Mouse (Mus musculus): ENCODE results near the gene Slc44a4.
"Not testable (repeated sequence)": the region's sequence is repeated elsewhere in the genome, so short reads cannot be mapped to it uniquely, and the experiment has no call there.

The Slc44a4 gene

DNA sequence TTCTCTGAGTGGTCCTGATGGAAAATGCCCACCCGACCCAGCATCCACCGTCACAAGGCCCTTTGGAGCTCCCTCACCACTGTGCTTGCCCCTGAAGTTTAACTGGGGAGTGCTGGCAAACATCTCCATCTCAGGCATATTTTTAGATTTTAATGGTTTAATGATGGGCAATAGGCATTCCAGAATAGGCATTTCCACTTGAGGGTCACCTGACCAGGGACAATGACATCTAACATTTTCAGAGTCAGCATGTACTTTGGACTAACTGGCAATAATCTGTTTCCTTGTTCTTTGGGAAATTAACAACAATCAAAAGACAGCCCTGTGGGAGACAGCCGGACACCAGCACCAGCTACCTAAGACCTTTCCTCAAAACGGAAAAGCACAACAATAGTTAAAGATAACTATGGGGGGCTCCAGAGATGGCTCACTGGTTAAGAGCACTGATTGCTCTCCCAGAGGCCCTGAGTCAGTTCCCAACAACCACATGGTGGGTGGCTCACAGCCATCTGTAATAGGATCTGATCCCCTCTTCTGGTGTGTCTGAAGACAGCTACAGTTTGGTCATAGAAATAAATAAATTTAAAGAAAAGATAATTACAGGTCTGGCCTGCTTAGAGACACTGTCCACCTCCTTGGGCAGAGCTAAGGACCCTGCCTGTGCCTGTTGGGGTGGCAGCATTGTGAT is 29.0 kb downstream of the Slc44a4 start:
- DNase-seq (ENCODE audit: low spot score in 2 of 2): no peak

DNA sequence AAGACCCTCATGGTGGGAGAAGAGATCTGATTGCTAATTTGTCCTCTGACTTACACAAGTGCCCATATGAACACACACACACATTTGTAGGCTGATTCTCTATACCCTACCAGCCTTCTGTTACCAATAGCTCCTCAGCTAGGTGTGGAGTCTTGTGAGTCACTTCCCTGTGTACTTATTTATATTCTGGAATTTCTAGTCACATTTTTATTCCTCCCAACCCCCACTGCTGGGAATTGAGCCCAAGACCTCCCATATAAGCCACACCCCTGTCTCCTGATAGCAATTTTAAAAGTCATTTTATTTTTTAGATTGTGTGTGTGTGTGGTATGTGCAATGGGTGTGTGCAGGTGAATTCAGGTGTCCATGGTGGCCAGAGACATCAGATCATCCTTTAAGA is 30.1 kb downstream of the Slc44a4 start:
- DNase-seq (ENCODE audit: low spot score in 2 of 2): no peak

DNA sequence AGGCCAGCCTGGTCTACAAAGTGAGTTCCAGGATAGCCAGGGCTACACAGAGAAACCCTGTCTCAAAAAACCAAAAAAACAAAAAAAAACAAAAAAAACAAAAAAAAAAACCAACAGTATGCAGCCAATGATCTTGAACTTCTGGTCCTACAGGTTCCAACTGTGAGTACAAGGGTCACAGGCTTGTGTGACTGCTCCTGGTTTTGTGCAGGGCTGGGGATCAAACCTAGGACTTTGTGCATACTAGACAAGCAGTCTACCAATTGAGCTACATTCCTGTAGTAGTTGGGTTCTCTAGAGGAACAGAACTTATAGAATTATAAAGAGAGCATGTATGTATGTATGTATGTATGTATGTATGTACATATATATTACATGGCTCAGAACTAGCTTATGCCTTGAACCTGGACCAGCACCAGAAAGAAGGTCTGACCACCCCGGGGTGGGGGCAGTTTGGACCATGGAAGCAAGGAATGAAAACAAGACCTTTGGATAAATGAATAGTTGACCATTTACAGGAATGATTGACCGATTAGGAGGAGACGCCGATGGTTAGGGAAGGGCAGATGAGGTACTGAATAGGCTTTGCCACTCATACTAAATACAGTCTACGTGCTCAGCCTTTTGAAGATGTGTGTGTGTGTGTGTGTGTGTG is 32.3 kb downstream of the Slc44a4 start:
- DNase-seq (ENCODE audit: low spot score in 2 of 2): no peak

DNA sequence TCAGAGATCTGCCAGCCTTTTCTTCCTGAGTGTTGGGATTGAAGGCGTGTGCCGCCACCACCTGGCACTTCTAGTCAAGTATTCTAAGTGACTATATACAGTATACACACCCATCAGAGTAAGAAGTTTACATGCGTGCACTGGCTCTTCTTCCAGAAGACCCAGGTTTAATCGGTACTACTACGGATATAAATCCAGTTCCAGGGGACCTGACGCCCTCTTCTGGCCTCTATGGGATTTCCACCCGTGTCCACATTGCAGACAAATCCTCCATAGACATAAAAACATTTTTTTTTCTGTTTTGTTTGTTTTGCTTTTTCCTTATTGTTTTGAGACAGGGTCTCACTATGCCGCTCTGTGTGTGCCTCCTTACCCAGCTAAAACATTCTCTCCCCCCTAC is 33.3 kb downstream of the Slc44a4 start:
- DNase-seq (ENCODE audit: low spot score in 2 of 2): no peak

DNA sequence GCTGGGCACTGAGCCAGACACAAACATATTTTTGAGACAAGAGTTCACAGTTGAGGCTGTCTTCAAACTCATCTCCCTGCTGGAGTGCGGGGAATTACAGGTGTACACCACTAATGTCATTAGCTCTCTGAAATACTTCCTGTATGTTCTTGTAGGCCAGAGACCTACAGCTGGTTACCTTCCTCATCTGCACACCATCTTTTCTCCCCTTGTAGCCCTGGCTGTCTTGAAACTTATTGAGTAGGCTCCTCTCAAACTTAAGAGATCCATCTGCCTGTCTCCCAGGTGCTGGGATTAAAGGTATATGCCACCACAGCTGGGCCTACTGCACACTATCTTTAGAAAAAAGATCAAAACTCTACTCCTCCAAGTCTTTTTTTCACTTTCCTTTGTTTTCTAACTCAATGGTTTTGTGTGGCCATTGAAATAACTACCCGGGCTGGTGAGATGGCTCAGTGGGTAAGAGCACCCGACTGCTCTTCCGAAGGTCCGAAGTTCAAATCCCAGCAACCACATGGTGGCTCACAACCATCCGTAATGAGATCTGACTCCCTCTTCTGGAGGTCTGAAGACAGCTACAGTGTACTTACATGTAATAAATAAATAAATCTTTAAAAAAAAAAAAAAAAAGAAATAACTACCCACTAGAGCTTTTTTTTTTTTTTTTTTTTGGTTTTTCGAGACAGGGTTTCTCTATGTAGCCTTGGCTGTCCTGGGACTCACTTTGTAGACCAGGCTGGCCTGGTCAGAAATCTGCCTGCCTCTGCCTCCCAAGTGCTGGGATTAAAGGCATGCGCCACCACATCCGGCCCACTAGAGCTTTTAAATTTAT is 34.7 kb downstream of the Slc44a4 start:
- not testable (repeated sequence) for DNase-seq (ENCODE audit: low spot score in 2 of 2)

DNA sequence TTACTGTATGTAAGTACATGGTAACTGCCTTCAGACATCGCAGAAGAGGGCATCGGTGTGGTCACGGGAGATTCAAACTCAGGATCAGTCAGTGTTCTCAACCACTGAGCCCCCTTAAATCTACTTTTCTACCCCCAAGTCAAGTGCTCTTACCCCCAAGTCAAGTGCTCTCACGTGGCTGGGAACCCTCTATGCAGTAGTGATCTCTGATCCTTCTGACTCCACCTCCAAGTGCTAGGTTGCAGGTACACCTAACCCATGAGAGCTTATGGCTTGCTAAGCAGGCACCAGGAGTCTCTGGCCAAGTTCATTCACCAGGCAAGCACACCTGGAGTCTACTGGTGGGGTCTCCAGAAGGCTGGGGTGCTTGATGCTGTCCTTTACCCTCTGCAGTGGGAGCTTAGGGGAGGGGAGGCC is 35.3 kb downstream of the Slc44a4 start:
- DNase-seq (ENCODE audit: low spot score in 2 of 2): no peak

DNA sequence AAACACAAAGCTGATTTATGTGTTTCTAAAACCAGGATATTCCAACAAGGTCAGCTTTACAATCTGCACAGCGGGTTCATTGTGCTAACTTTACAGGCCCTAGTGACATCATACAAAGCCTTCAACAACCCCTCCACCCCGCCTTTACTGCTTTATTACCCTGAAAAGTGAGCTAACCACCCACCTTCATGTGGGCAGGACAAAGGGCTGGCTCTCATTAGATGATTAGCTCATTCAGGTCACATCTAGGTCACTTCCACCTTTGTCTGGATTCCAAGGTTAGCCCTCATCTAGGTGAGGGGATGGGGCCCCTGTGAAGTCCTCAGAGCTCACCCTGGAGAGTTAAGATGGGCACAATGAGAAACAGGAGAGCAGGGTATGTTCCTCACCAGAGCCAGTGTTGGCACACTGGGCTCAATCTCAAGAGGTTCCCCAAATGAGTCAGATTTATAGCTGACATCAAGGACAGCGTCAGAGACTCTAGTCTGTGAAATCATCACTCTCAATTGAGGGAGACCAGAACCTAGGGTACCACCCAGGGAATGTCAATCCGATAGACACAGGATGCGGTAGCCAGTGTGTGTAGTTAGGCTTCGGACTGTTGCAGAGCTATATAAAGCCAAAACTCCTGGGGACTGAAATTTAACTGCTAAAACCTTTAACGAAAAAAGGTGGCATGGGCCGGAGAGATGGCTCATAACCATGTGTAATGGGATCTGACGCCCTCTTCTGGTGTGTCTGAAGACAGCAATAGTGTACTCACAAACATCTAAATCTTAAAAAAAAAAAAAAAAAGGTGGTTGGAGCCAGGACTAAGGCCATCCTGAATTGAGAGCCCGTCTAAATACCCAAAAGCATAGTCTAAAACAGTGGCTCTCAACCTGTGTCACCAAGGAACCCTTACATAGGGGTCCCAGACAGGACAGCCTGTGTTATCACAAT is 36.5 kb downstream of the Slc44a4 start:
- DNase-seq (ENCODE audit: low spot score in 2 of 2): no peak

DNA sequence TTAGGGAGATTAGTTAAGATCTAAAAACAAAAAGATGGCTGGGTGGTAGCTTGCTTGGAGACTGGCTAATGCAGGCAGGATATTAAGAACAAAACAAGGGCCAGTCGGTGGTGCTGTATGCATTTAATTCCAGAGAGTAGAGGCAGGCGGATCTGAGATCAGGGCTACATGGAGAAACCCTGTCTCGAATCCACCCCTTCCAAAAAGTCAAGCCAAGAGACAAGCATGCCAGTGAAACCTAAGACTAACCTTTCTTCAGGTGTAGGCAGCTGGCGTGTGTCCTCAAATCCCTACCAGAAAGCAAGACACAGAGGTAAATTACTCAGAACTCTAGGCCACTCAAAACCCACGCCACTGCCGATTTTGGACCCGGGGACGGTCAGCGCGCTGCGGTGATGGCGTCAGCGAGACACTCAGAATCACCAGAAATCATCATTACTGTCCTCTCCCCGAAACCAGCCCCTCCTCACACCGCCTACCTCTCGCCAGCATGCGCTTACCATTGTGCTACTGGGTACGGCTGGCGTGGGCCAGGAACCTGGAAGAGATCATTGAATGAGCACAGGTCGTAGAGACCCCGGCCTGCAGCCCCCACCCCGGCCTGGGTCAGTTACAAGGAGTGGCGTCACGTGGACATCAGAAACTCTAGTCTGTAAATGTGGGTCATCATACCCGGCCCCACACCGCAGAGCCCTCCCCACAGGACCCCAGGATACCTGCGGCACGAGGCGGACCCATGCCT is 37.5 kb downstream of the Slc44a4 start:
- DNase-seq (ENCODE audit: low spot score in 2 of 2): no peak

DNA sequence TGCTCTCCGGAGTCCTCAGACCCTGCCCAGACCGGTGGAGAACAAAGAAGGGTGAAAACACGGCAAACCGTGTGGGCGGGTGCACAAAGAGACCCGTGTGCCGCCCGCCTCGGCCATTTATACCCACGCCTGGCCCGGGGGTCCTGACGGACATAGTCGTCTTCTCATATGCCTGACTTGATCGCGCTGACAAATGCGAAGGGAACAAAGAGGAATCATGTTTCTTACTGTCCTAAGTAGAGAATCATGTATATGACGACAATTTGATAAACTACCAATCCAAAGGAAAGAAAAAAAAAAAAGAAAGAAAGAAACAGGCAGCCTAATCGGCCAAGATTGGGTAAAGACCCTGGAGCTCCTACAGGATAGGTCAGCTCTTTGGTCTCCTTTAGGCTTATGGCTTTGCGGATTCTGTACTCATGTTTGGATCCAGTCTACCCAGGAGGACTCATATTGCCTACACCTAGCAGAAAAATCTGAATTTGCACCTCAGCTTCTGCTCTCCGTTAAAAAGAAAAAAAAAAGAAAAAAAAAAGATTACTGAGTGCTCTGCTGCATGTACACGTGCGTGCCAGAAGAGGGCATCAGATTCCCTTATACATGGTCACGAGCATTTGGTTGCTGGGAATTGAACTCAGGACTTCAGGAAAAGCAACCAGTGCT is 38.2 kb downstream of the Slc44a4 start:
- DNase-seq (ENCODE audit: low spot score in 2 of 2): peak; percentile 70 to 80

DNA sequence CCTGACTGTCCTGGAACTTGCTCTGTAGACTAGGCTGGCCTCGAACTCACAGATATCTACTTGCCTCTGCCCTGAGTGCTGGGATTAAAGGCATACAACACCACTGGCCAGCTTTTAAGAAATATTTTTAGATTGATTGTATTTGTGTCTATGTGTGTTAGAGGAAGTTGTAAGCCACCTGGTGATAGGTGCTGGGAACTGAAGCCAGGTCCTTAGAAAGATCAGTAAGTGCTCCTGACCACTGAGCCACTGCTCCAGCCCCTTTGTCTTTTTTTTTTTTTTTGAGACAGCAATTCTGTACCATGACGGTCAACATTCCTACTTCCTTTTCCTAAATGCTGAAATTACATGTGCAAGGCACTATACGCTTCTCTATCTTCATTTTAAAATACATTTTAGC is 39.0 kb downstream of the Slc44a4 start:
- DNase-seq (ENCODE audit: low spot score in 2 of 2): no peak

DNA sequence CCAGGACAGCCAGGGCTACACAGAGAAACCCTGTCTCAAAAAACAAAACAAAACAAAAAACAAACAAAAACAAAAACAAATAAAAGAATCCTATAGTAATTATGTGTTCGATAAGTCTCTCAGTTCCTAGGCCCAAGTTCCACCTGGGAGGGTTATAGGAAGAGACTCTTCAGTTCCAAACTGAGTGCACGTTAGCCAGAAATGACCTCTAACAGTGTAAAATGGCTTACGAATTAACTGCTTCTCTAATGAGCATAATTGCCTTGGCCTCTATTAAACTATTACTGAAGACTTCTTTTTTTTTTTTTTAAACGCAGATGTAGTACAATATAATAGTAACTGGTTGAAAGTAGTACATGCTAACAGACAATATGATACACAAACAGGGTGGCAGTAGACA is 39.6 kb downstream of the Slc44a4 start:
- no peak for DNase-seq (ENCODE audit: low spot score in 2 of 2)

DNA sequence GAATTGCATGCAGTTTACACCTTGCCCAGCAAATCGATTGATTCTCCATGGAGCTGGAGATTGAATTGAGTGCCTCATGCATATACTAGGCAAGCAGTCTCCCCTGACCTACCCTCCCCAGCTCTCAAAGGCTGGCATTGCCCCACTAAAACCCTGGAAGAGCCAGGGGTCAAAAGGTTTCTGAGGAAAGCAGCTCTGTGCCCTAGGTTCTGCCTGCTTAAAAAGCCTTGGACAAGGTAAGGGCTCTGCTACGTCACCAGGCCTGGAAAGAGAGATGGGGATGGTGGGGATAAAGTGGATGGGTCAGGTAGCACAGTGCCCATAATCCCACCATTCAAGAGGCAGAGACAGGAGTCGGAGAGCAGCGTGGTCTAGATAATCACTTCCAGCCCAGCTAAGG is 40.6 kb downstream of the Slc44a4 start:
- no peak for DNase-seq (ENCODE audit: low spot score in 2 of 2)

DNA sequence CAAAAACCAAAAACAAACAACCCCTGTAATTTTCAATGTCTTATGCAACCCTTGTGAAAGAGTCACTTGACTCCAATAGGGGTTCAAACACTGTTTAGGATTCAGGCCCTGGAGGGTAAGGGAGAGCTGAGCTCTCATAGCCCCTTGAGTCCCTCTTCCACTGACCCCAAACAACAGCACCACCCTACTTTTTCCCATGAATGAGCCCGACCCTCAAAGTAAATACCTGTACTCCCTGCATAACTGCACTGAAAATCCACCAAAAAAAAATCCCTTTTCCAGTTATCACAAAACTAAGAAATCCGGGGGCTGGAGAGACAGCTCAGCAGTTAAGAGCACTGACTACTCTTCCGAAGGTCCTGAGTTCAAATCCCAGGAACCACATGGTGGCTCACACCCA is 41.6 kb downstream of the Slc44a4 start:
- DNase-seq (ENCODE audit: low spot score in 2 of 2): no peak

DNA sequence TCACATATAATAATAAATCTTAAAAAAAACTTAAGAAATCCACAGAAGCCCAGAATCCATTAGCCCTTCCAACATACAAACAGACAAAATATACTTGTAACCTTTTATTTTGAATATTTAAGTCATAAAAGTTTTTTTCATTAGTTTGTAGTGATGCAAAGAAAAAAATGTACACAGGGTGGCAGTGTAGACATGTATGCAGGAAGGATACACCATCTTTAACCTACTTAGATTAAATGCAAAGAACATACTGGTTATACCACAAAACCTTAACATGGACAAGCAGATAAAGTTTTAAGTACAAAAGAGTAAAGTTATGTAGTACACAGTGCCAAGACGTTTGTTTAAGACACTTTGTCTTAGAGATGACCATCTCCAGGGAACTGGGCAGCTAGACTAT is 42.1 kb downstream of the Slc44a4 start:
- no peak for DNase-seq (ENCODE audit: low spot score in 2 of 2)

DNA sequence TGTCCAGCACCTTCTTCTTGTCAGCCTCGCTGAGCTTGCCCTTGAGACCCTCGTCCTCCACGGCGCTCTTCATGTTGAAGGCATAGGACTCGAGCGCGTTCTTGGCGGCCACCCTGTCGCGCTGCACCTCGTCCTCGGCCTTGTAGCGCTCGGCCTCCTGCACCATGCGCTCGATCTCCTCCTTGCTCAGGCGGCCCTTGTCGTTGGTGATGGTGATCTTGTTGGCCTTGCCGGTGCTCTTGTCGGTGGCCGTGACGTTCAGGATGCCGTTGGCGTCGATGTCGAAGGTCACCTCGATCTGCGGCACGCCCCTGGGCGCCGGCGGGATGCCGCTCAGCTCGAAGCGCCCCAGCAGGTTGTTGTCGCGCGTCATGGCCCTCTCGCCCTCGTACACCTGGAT is 43.0 kb downstream of the Slc44a4 start:
- DNase-seq (ENCODE audit: low spot score in 2 of 2): not testable (repeated sequence)

DNA sequence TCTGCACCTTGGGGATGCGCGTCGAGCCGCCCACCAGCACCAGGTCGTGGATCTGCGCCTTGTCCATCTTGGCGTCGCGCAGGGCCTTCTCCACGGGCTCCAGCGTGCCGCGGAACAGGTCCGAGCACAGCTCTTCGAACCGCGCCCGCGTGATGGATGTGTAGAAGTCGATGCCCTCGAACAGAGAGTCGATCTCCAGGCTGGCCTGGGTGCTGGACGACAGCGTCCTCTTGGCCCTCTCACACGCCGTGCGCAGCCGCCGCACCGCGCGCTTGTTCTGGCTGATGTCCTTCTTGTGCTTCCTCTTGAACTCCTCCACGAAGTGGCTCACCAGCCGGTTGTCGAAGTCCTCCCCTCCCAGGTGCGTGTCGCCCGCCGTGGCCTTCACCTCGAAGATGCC is 43.7 kb downstream of the Slc44a4 start:
- not testable (repeated sequence) for DNase-seq (ENCODE audit: low spot score in 2 of 2)

DNA sequence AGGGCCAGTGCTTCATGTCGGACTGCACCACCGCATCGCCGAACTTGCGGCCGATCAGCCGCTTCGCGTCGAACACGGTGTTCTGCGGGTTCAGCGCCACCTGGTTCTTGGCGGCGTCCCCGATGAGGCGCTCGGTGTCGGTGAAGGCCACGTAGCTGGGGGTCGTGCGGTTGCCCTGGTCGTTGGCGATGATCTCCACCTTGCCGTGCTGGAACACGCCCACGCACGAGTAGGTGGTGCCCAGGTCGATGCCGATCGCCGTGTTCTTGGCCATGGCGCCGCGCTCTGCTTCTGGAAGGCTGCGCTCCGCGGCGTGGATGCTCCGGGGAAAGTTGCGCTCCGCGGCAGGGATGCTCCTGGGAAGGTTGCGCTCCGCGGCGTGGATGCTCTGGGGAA is 44.5 kb downstream of the Slc44a4 start:
- not testable (repeated sequence) for DNase-seq (ENCODE audit: low spot score in 2 of 2)

DNA sequence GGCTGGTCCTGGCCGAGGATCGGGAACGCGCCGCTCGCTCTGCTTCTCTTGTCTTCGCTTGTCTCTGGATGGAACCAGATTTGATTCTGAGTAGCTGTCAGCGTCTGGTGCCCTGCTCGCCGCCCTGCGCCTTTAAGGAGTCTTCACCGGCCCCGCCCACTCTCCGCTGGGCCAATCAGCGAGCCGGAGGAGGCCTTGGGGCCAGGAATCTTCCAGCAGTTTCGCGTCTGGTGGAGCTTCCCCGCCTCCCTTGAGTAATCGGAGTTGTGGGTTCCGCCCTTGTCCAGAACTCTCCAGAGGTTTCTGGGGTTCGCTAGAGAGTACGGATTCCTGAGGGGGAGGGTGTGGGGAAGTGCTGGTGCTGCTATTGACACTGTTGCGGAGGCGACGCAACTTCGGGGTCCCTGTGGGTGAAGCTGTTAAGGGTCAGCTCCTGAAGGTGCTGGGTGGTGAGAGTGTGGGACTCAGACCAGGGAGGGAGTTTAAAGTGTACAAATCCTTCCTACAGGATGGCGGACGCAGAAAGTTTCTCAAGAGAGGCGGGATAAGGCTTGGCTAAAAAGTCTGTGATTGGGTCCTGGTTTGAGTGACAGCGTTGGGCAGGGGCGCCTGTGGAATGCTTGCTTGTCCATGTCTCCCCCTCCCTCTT is 45.0 kb downstream of the Slc44a4 start, which contains the start of gene Hspa1b:
Gene Hspa1b, minus strand, starts transcription at position 109 of the 649 bp plus-strand sequence.
- peak; percentile 76 to 77 for DNase-seq (ENCODE audit: low spot score in 2 of 2)

DNA sequence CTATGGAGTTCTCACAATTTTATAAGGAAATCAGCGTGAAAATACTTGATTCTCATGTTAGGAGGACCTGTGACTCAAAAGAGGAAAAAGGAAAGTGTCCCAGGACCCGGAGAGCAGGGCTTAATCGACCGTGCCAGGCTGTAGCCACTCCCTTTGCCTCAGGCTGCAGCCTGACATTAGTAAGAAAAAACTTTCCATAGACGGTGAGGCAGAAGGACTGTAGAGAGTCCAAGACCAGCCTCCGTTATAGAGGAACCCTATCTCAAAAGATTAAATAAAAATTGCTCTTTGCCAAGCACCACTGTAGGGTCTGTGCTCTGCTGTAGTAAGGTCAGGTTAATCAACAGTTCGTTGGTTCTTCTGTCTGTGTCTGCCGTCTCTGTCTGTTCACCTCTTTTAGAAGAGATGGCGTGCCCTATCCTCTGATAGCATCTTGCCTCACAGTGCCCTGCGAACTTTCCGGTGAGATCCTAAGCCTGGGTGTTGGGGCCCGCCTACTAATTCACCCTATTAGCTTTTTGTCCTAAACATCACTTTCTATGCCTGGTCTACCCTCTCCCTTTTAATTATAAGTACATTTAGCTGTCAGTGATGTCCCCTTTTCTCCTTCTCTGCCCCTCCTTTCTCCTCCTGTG is 45.7 kb downstream of the Slc44a4 start:
- DNase-seq (ENCODE audit: low spot score in 2 of 2): no peak

Measured in spleen, postnatal 36 days (tissue).